Mouse (Mus musculus): ENCODE results near the gene Farsa. TPM values are rescaled to one million over a fixed set of nuclear protein-coding genes. Genes with fewer than 3 reads are reported as not detected.

Gene Farsa
- polyA plus RNA-seq, 2 experiments: 78.4 to 105 TPM

DNA sequence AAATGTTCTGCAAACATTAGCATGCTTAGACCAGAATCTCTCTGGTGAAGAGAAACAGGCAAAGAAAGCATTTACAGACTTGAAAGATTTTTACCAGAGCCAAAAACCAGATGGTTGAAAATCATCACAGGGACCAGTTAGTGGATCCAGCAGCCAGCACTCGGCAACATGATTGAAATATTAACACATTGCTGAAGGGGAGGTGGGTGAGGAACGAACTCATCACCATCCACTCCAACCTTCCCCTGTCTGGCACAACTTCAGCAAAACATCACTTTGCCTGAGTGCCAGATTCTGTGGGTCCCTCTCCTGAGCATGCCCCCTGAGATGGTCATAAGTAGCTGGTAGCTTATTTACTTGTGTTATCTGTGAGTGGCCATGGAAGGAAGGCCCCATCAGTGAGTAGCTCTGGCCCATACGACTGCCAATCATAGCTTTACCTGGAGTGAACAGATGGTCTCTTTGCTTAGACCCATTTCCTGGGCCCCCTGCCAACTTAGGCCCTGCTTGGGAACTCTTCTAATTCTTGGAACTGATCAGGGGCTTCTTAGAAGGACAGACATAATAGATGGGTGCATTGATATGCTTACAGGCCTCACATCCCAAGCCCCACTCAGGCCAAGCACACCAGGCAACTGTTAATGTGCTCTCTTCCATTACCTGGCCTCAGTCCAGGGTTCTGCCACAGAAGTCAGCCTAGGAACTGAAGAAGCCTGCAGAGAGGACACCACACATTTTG lies 20.7 kb downstream of the Farsa start:
- H3K9ac ChIP-seq (ENCODE audit: low read depth, low read length, severe bottlenecking): no peak overlapping the region
- H3K4me3 ChIP-seq (replicated peaks; ENCODE audit: low read length): no peak overlapping the region
- H3K4me2 ChIP-seq (replicated peaks; ENCODE audit: low read depth, low read length, severe bottlenecking): no peak overlapping the region
- peaks cover 6% of the 10 kb centered on the region for H3K4me1 ChIP-seq (ENCODE audit: control insufficient read depth, insufficient read depth, low read length)
- 67% methylated on average over 3 of the region's 3 CpGs for WGBS
- ATAC-seq (ENCODE audit: low FRiP score, low read depth) (no peak), DNase-seq (ENCODE audit: low spot score) (no peak)
- no peak overlapping the region for H3K27ac ChIP-seq (replicated peaks; ENCODE audit: low read depth, low read length)
- no peaks in the 10 kb centered on the region for H3K9me3 ChIP-seq (ENCODE audit: control insufficient read depth, low read length)
- no peaks in the 10 kb centered on the region for H3K27me3 ChIP-seq (ENCODE audit: control insufficient read depth, insufficient read depth, low read length)
- peaks cover 4% of the 10 kb centered on the region; the same call in 1 of the 2 replicates for H3K36me3 ChIP-seq (ENCODE audit: control insufficient read depth, insufficient read depth, low read length)
- no peak for TF ChIP-seq POLR2A (IDR thresholded peaks at IDR 0.05; ENCODE audit: borderline replicate concordance, extremely low read depth, insufficient read depth, insufficient read length)

DNA sequence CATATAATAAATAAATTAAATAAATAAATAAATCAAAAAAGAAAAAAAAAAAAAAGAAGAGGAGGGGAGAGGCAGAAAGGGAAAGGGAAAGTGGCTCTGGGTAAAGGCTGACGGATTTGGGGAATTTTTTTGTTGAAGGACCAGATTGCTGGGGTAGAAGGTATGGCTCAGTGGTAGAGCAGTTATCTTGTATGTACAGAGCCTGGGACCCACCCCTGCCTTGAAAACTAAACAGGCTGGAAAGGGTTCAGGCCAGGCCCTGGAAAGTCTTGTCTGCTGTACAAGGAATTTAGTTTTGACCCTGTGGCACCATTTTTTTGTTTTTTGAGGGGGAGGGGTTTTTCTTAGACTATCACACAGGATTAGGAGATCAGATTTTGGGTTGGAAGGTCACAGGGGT lies 22.1 kb downstream of the Farsa start:
- 88% methylated on average over 1 of the region's 1 CpGs for WGBS
- DNase-seq (ENCODE audit: low spot score): no peak
- Histone ChIP-seq H3K4me3 (replicated peaks; ENCODE audit: low read length) (no peak overlapping the region), H3K27ac (replicated peaks; ENCODE audit: low read depth, low read length) (no peak overlapping the region), H3K36me3 (ENCODE audit: control insufficient read depth, insufficient read depth, low read length) (peaks cover 7% of the 10 kb centered on the region; the same call in 1 of the 2 replicates), H3K4me1 (ENCODE audit: control insufficient read depth, insufficient read depth, low read length) (no peaks in the 10 kb centered on the region), H3K4me2 (replicated peaks; ENCODE audit: low read depth, low read length, severe bottlenecking) (no peak overlapping the region), H3K27me3 (ENCODE audit: control insufficient read depth, insufficient read depth, low read length) (no peaks in the 10 kb centered on the region), H3K9ac (ENCODE audit: low read depth, low read length, severe bottlenecking) (no peak overlapping the region), H3K9me3 (ENCODE audit: control insufficient read depth, low read length) (no peaks in the 10 kb centered on the region)
- TF ChIP-seq POLR2A (IDR thresholded peaks at IDR 0.05; ENCODE audit: borderline replicate concordance, extremely low read depth, insufficient read depth, insufficient read length): no peak
- ATAC-seq (ENCODE audit: low FRiP score, low read depth): no peak

DNA sequence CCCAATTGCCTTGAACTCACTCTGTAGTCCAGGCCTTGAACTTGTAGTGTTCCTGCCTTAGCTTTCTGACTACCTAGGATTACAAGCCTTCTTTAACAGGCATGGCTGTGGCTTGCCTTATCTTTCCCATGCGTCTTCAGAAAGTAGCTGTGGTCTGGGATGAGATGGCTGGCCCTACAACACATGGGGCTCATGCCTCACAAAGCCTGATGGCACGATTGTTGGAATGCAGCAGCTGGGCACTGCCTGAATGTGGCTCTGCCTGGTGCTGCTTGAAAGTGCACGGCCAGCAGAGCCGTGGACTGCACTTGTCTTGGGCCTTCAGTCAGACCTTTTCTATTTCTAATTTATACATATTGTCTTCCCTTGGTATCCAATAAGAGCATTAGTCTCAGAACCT lies 27.9 kb downstream of the Farsa start:
- H3K9ac ChIP-seq (ENCODE audit: low read depth, low read length, severe bottlenecking): no peak overlapping the region
- no peaks in the 10 kb centered on the region for H3K27me3 ChIP-seq (ENCODE audit: control insufficient read depth, insufficient read depth, low read length)
- DNase-seq (ENCODE audit: low spot score) (no peak), ATAC-seq (ENCODE audit: low FRiP score, low read depth) (no peak)
- peaks cover 45% of the 10 kb centered on the region for H3K36me3 ChIP-seq (ENCODE audit: control insufficient read depth, insufficient read depth, low read length)
- H3K9me3 ChIP-seq (ENCODE audit: control insufficient read depth, low read length): no peaks in the 10 kb centered on the region
- no peaks in the 10 kb centered on the region for H3K4me1 ChIP-seq (ENCODE audit: control insufficient read depth, insufficient read depth, low read length)
- H3K4me3 ChIP-seq (replicated peaks; ENCODE audit: low read length): no peak overlapping the region
- no peak overlapping the region for H3K4me2 ChIP-seq (replicated peaks; ENCODE audit: low read depth, low read length, severe bottlenecking)
- TF ChIP-seq POLR2A (IDR thresholded peaks at IDR 0.05; ENCODE audit: borderline replicate concordance, extremely low read depth, insufficient read depth, insufficient read length): no peak
- 86% methylated on average over 4 of the region's 4 CpGs for WGBS
- H3K27ac ChIP-seq (replicated peaks; ENCODE audit: low read depth, low read length): no peak overlapping the region

DNA sequence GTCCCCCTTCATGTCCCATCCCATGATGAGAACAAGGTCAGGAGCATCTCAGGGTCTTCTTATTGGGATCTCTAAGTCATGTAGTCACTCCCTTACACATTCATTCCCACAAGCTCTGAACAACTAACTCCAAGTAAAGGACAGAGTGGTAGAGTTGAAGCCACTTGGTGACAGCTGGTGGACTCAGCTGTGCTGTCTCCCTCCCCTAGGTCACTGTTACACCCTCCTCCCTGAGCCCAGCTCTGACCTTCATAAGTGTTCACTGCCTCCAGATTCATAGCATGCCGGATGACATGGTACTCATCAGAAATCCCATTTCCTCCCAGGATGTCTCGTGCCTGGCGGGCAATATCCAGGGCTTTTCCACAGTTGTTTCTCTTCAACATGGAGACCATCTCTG lies 31.5 kb downstream of the Farsa start:
- WGBS: 96% methylated on average over 3 of the region's 3 CpGs
- no peak overlapping the region for H3K4me2 ChIP-seq (replicated peaks; ENCODE audit: low read depth, low read length, severe bottlenecking)
- no peaks in the 10 kb centered on the region for H3K27me3 ChIP-seq (ENCODE audit: control insufficient read depth, insufficient read depth, low read length)
- ATAC-seq (ENCODE audit: low FRiP score, low read depth): no peak
- H3K27ac ChIP-seq (replicated peaks; ENCODE audit: low read depth, low read length): no peak overlapping the region
- H3K9me3 ChIP-seq (ENCODE audit: control insufficient read depth, low read length): no peaks in the 10 kb centered on the region
- no peak overlapping the region for H3K9ac ChIP-seq (ENCODE audit: low read depth, low read length, severe bottlenecking)
- no peak for DNase-seq (ENCODE audit: low spot score)
- peaks cover 44% of the 10 kb centered on the region for H3K36me3 ChIP-seq (ENCODE audit: control insufficient read depth, insufficient read depth, low read length)
- no peak overlapping the region for H3K4me3 ChIP-seq (replicated peaks; ENCODE audit: low read length)
- no peak for TF ChIP-seq POLR2A (IDR thresholded peaks at IDR 0.05; ENCODE audit: borderline replicate concordance, extremely low read depth, insufficient read depth, insufficient read length)
- peaks cover 6% of the 10 kb centered on the region for H3K4me1 ChIP-seq (ENCODE audit: control insufficient read depth, insufficient read depth, low read length)

DNA sequence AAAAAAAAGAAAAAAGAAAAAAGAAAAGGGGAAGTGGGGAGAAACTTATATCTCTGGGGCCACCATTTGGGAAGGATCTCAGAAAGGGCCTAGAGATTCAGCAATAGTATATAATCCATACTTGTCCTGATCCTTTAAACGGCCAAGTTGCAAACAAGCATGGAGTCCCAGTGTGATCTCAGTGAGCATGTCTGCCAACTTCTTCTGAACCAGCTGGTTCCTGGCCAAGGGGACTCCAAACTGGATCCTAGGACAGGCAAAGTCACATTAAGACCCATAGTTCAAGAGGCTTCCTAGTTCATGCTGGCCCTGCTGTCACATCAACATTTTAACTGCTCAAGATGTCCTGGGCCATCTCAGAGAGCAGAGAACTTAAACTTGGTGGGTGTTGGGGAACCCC lies 32.4 kb downstream of the Farsa start:
- Histone ChIP-seq H3K27me3 (ENCODE audit: control insufficient read depth, insufficient read depth, low read length) (no peaks in the 10 kb centered on the region), H3K4me2 (replicated peaks; ENCODE audit: low read depth, low read length, severe bottlenecking) (no peak overlapping the region), H3K9me3 (ENCODE audit: control insufficient read depth, low read length) (no peaks in the 10 kb centered on the region), H3K9ac (ENCODE audit: low read depth, low read length, severe bottlenecking) (no peak overlapping the region), H3K4me1 (ENCODE audit: control insufficient read depth, insufficient read depth, low read length) (peaks cover 6% of the 10 kb centered on the region), H3K27ac (replicated peaks; ENCODE audit: low read depth, low read length) (no peak overlapping the region), H3K4me3 (replicated peaks; ENCODE audit: low read length) (no peak overlapping the region), H3K36me3 (ENCODE audit: control insufficient read depth, insufficient read depth, low read length) (peaks cover 41% of the 10 kb centered on the region)
- no peak for TF ChIP-seq POLR2A (IDR thresholded peaks at IDR 0.05; ENCODE audit: borderline replicate concordance, extremely low read depth, insufficient read depth, insufficient read length)
- ATAC-seq (ENCODE audit: low FRiP score, low read depth): no peak
- no peak for DNase-seq (ENCODE audit: low spot score)
- WGBS: 89% methylated on average over 1 of the region's 1 CpGs

All from limb, embryonic 14.5 days (tissue).